Mouse (Mus musculus) CH12.LX (cell line): ENCODE results near the gene Plcg2. TPM values are rescaled to one million over a fixed set of nuclear protein-coding genes. Genes with fewer than 3 reads are reported as not detected.

ENCODE experiments used
- DNase-seq: peaks from one replicate; pipeline ENCODE4 v3.0.0-alpha.2; 2013; ENCODE audit errors: extremely low read depth
- H3K27ac ChIP-seq: 2 replicates; pipeline ENCODE4 v1.5.1; 2012; ENCODE audit warnings: low read depth, mild to moderate bottlenecking, control low read depth, moderate library complexity; ENCODE audit not compliant: insufficient read depth
- H3K27me3 ChIP-seq: replicated peaks from 2 replicates; pipeline ENCODE3; 2012; ENCODE audit warnings: inconsistent platforms
- H3K36me3 ChIP-seq, 2 experiments: replicated peaks in 1 of 2; 2 replicates each; pipeline versions ENCODE3 to v1.6.1; 2012; ENCODE audit warnings: inconsistent platforms in 1 of 2, low read length in 1 of 2, mild to moderate bottlenecking in 1 of 2, mixed read lengths in 1 of 2, moderate library complexity in 1 of 2; ENCODE audit not compliant: control insufficient read depth in 1 of 2, insufficient read depth in 1 of 2
- H3K4me1 ChIP-seq, 2 experiments: 2 replicates each; pipeline ENCODE4 v1.6.1; 2012; ENCODE audit warnings: inconsistent platforms in 1 of 2, moderate library complexity in 1 of 2; ENCODE audit not compliant: insufficient read depth in 2 of 2, control insufficient read depth in 1 of 2
- H3K4me2 ChIP-seq: 2 replicates; pipeline ENCODE4 v1.6.1; 2012; ENCODE audit warnings: low read depth, mild to moderate bottlenecking, control low read depth; ENCODE audit not compliant: poor library complexity, insufficient read depth, severe bottlenecking
- H3K4me3 ChIP-seq, 3 experiments: fragments of 150-350 bp in 1 of 3; sonication (generic) in 1 of 3; replicated peaks in 1 of 3; 2 replicates each; pipeline versions ENCODE3 to v1.5.1; 2011 to 2012; ENCODE audit warnings: low read depth in 2 of 3, low read length in 2 of 3, mild to moderate bottlenecking in 2 of 3, moderate library complexity in 2 of 3, control low read depth in 1 of 3, improper control_type of control experiment in 1 of 3, inconsistent platforms in 1 of 3, mixed read lengths in 1 of 3; ENCODE audit not compliant: poor library complexity in 1 of 3
- H3K79me2 ChIP-seq: replicated peaks from 2 replicates; pipeline ENCODE4 v1.6.1; 2012; ENCODE audit warnings: mild to moderate bottlenecking, moderate library complexity; ENCODE audit not compliant: control insufficient read depth, poor library complexity, insufficient read depth, severe bottlenecking; ENCODE audit errors: extremely low read depth
- H3K9ac ChIP-seq: 2 replicates; pipeline ENCODE4 v1.6.1; 2012; ENCODE audit warnings: low read depth, mild to moderate bottlenecking, control low read depth, moderate library complexity; ENCODE audit not compliant: insufficient read depth
- H3K9me3 ChIP-seq: replicated peaks from 2 replicates; pipeline ENCODE3; 2012; ENCODE audit warnings: low read length, inconsistent platforms, mixed read lengths
- BHLHE40 ChIP-seq: IDR thresholded peaks from 2 replicates; pipeline ENCODE4 v1.6.1; 2011; ENCODE audit warnings: mild to moderate bottlenecking, low read depth, low read length, improper control_type of control experiment
- CHD1 ChIP-seq: IDR thresholded peaks from 2 replicates; pipeline ENCODE4 v1.6.1; 2012; ENCODE audit warnings: low read depth, low read length, improper control_type of control experiment, inconsistent platforms
- CTCF ChIP-seq, 2 experiments: IDR thresholded peaks in 1 of 2; conservative IDR thresholded peaks in 1 of 2; 2 replicates each; pipeline ENCODE4 v1.5.1; 2011 to 2012; ENCODE audit warnings: low read depth in 2 of 2, low read length in 2 of 2, improper control_type of control experiment in 1 of 2, inconsistent platforms in 1 of 2, mild to moderate bottlenecking in 1 of 2, moderate library complexity in 1 of 2
- E2F4 ChIP-seq: IDR thresholded peaks from 2 replicates; pipeline ENCODE4 v1.6.1; 2011; ENCODE audit warnings: low read depth, low read length, improper control_type of control experiment; ENCODE audit not compliant: insufficient replicate concordance
- ELF1 ChIP-seq: IDR thresholded peaks from 2 replicates; pipeline ENCODE4 v1.6.1; 2014; ENCODE audit warnings: low read depth, mild to moderate bottlenecking, inconsistent platforms, low read length, improper control_type of control experiment
- EP300 ChIP-seq: IDR thresholded peaks from 2 replicates; pipeline ENCODE4 v1.6.1; 2011; ENCODE audit warnings: low read length, improper control_type of control experiment
- ETS1 ChIP-seq: conservative IDR thresholded peaks from 2 replicates; pipeline ENCODE4 v1.6.1; 2012; ENCODE audit warnings: low read depth, mild to moderate bottlenecking, inconsistent platforms, low read length, improper control_type of control experiment, moderate library complexity
- GABPA ChIP-seq: IDR thresholded peaks from 2 replicates; pipeline ENCODE4 v1.6.1; 2012; ENCODE audit warnings: low read depth, low read length, improper control_type of control experiment, inconsistent platforms; ENCODE audit not compliant: insufficient replicate concordance
- HCFC1 ChIP-seq: IDR thresholded peaks from 2 replicates; pipeline ENCODE4 v1.6.1; 2012; ENCODE audit warnings: low read depth, mild to moderate bottlenecking, inconsistent platforms, low read length, improper control_type of control experiment
- IRF4 ChIP-seq: IDR thresholded peaks from 2 replicates; pipeline ENCODE4 v1.6.1; 2014; ENCODE audit warnings: low read depth, mild to moderate bottlenecking, inconsistent platforms, low read length, improper control_type of control experiment
- JUN ChIP-seq: IDR thresholded peaks from 2 replicates; pipeline ENCODE4 v1.6.1; 2011; ENCODE audit warnings: low read depth, mild to moderate bottlenecking, low read length, improper control_type of control experiment, moderate library complexity; ENCODE audit not compliant: insufficient read depth
- JUND ChIP-seq: conservative IDR thresholded peaks from 2 replicates; pipeline ENCODE4 v1.6.1; 2011; ENCODE audit warnings: low read depth, low read length, improper control_type of control experiment
- KAT2A ChIP-seq: IDR thresholded peaks from 2 replicates; pipeline ENCODE4 v1.6.1; 2012; ENCODE audit warnings: low read length, improper control_type of control experiment, inconsistent platforms; ENCODE audit not compliant: insufficient replicate concordance
- MAX ChIP-seq: IDR thresholded peaks from 2 replicates; pipeline ENCODE4 v1.6.1; 2011; ENCODE audit warnings: low read length, improper control_type of control experiment
- MAZ ChIP-seq: IDR thresholded peaks from 2 replicates; pipeline ENCODE4 v1.6.1; 2012; ENCODE audit warnings: low read depth, mild to moderate bottlenecking, inconsistent platforms, low read length, improper control_type of control experiment, moderate library complexity
- MXI1 ChIP-seq: IDR thresholded peaks from 2 replicates; pipeline ENCODE4 v1.6.1; 2011; ENCODE audit warnings: mild to moderate bottlenecking, low read depth, low read length, improper control_type of control experiment
- MYC ChIP-seq: IDR thresholded peaks from 2 replicates; pipeline ENCODE4 v1.6.1; 2011; ENCODE audit warnings: low read depth, mild to moderate bottlenecking, improper control_type of control experiment, low read length
- NELFE ChIP-seq: IDR thresholded peaks from 2 replicates; pipeline ENCODE4 v1.6.1; 2011; ENCODE audit warnings: low read depth, low read length, improper control_type of control experiment
- NRF1 ChIP-seq: IDR thresholded peaks from 2 replicates; pipeline ENCODE4 v1.6.1; 2014; ENCODE audit warnings: low read depth, mild to moderate bottlenecking, inconsistent platforms, low read length, improper control_type of control experiment, moderate library complexity
- PAX5 ChIP-seq: IDR thresholded peaks from 2 replicates; pipeline ENCODE4 v1.6.1; 2012; ENCODE audit warnings: low read length, inconsistent platforms, mixed read lengths
- POLR2A ChIP-seq: IDR thresholded peaks from 2 replicates; pipeline ENCODE4 v1.6.1; 2011; ENCODE audit warnings: low read depth, mild to moderate bottlenecking, improper control_type of control experiment, low read length
- POLR2AphosphoS2 ChIP-seq: IDR thresholded peaks from 2 replicates; pipeline ENCODE4 v1.6.1; 2011; ENCODE audit warnings: low read depth, low read length, improper control_type of control experiment
- RAD21 ChIP-seq: IDR thresholded peaks from 2 replicates; pipeline ENCODE4 v1.6.1; 2011; ENCODE audit warnings: low read depth, mild to moderate bottlenecking, low read length, improper control_type of control experiment, moderate library complexity
- RCOR1 ChIP-seq: conservative IDR thresholded peaks from 2 replicates; pipeline ENCODE4 v1.6.1; 2012; ENCODE audit warnings: low read depth, mild to moderate bottlenecking, inconsistent platforms, low read length, improper control_type of control experiment
- SIN3A ChIP-seq: IDR thresholded peaks from 2 replicates; pipeline ENCODE4 v1.6.1; 2012; ENCODE audit warnings: low read length, improper control_type of control experiment, inconsistent platforms
- SMC3 ChIP-seq: IDR thresholded peaks from 2 replicates; pipeline ENCODE4 v1.6.1; 2011; ENCODE audit warnings: low read depth, low read length, improper control_type of control experiment
- TCF12 ChIP-seq: IDR thresholded peaks from 2 replicates; pipeline ENCODE4 v1.6.1; 2014; ENCODE audit warnings: low read depth, mild to moderate bottlenecking, inconsistent platforms, low read length, improper control_type of control experiment
- UBTF ChIP-seq: IDR thresholded peaks from 2 replicates; pipeline ENCODE4 v1.6.1; 2012; ENCODE audit warnings: low read depth, mild to moderate bottlenecking, inconsistent platforms, low read length, improper control_type of control experiment, moderate library complexity
- USF1 ChIP-seq: IDR thresholded peaks from 2 replicates; pipeline ENCODE4 v1.6.1; 2014; ENCODE audit warnings: low read depth, mild to moderate bottlenecking, inconsistent platforms, low read length, improper control_type of control experiment
- USF2 ChIP-seq: conservative IDR thresholded peaks from 2 replicates; pipeline ENCODE4 v1.6.1; 2011; ENCODE audit warnings: low read depth, low read length, improper control_type of control experiment
- ZC3H11A ChIP-seq: IDR thresholded peaks from 2 replicates; pipeline ENCODE4 v1.6.1; 2012; ENCODE audit warnings: low read depth, mild to moderate bottlenecking, inconsistent platforms, low read length, improper control_type of control experiment
- ZKSCAN1 ChIP-seq: IDR thresholded peaks from 2 replicates; pipeline ENCODE4 v1.6.1; 2012; ENCODE audit warnings: low read depth, inconsistent platforms, low read length, improper control_type of control experiment, borderline replicate concordance
- ZMIZ1 ChIP-seq: IDR thresholded peaks from 2 replicates; pipeline ENCODE4 v1.6.1; 2012; ENCODE audit warnings: low read depth, mild to moderate bottlenecking, inconsistent platforms, low read length, improper control_type of control experiment
- ZNF384 ChIP-seq: IDR thresholded peaks from 2 replicates; pipeline ENCODE4 v1.6.1; 2012; ENCODE audit warnings: low read depth, low read length, improper control_type of control experiment, inconsistent platforms
- dilution Hi-C: fragments of 300-500 bp; cut with MboI; formaldehyde crosslinking; loops from 2 replicates; pipeline ENCODE4 v1.14.3; 2020; ENCODE audit warnings: low sequenced_read_pairs; ENCODE audit not compliant: extremely low pct_unique_long_range_greater_than_20kb, extremely low pct_ligation_motif_present
- in situ Hi-C: fragments of 300-500 bp; cut with MboI; formaldehyde crosslinking; loops from 3 replicates; pipeline ENCODE4 v1.14.3; 2019; ENCODE audit warnings: low sequenced_read_pairs, low pct_ligation_motif_present, low pct_unique_long_range_greater_than_20kb, mixed read lengths
- polyA plus RNA-seq: library from polyadenylated mRNA; unstranded; fragments of >175 nt; gene quantifications from 2 replicates; pipeline ENCODE4 v1.2.1, GENCODE M21; 2012; ENCODE audit warnings: low read depth; ENCODE audit not compliant: insufficient read length
- total RNA-seq, 2 experiments: library from RNA; depleted of rRNA; stranded (reverse); fragments of 300-350 nt in 1 of 2; fragments of >200 nt in 1 of 2; gene quantifications; 2 replicates each; pipeline ENCODE4 v1.2.3; 2012 to 2014

Gene Plcg2
- total and polyA plus RNA-seq, 3 experiments, result 129 to 196 (median 194) TPM

DNA sequence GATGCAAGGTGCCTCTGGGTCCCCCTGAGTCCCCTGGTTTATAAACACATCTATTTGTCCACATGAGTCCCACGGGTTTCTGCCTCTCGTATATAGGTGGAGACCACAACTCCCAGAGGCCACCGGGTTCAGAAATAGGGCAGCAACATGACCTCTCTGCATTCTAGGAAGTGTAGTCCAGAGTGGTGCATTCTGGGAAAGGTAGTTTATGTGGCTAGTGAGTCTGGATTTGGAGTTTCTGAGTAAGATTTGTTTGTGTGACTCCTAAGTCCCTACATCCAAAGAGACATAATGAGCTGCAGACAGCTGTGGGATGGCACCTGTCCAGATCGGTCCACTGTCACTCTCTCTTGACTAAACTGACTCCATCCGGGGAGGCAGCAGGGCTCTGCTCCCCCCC lies 17.6 kb upstream of the Plcg2 start:
- DNase-seq, result peak; percentile 89
- Histone ChIP-seq H3K9me3 (no peaks in the 10 kb centered on the region), H3K79me2 (no peaks in the 10 kb centered on the region), H3K4me3 (no peak overlapping the region), H3K36me3 (no peaks in the 10 kb centered on the region), H3K27me3 (no peaks in the 10 kb centered on the region), H3K4me1 (peaks cover 25 to 68% of the 10 kb centered on the region in 2 experiments), H3K27ac (peak overlapping the region; percentile 56), H3K9ac (peak overlapping the region; percentile 66; the same call in 1 of the 2 replicates), H3K4me2 (peak overlapping the region; percentile 72)
- in situ Hi-C loops (no loop called here), dilution Hi-C loops (no loop called here)
- TF ChIP-seq MYC (0 out of 2 replicates have a peak, but pooled peaks have one; percentile 4), ELF1 (peak; percentile 91), HCFC1 (peak; percentile 99), JUND (no peak), KAT2A (peak; percentile 96), SMC3 (no peak), GABPA (peak; percentile 70; the same call in 1 of the 2 replicates)

DNA sequence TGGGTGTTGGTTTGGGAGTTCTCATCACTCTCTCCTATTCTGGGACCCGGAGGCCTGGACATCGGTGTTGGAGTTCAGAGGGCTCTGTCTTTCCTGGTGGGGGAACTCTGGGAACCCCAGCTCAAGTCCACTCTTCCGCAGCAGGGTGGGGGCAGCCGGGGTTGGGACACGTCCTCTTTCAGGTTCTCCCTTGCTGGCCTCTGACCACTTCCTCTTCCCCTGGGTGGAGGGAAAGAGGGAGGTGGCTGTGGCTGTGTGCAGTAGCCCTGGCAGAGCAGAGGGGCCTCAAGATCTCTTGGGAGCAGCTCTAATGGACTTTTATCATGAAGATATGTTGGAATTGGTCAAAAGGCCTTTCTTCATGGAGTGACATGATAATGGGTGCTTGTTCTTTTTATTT lies 16.3 kb upstream of the Plcg2 start:
- peak overlapping the region; percentile 88 for H3K27ac ChIP-seq
- no peak for DNase-seq
- in situ Hi-C loops, result no loop called here
- peak overlapping the region in 2 of 3 experiments; percentile 27 to 37 for H3K4me3 ChIP-seq
- H3K79me2 ChIP-seq, result no peaks in the 10 kb centered on the region
- no peaks in the 10 kb centered on the region for H3K9me3 ChIP-seq
- H3K36me3 ChIP-seq, result no peaks in the 10 kb centered on the region
- peaks cover 21 to 60% of the 10 kb centered on the region in 2 experiments for H3K4me1 ChIP-seq
- peak overlapping the region; percentile 72 for H3K4me2 ChIP-seq
- H3K27me3 ChIP-seq, result no peaks in the 10 kb centered on the region
- peak overlapping the region; percentile 66 for H3K9ac ChIP-seq
- dilution Hi-C loops, result no loop called here
- no peak for TF ChIP-seq USF2
- TF ChIP-seq SIN3A, result no peak
- TF ChIP-seq ELF1, result peak; percentile 67
- peak; percentile 66 for TF ChIP-seq POLR2A
- peak; percentile 99 for TF ChIP-seq MAZ
- TF ChIP-seq NRF1, result no peak
- TF ChIP-seq BHLHE40, result peak; percentile 67
- TF ChIP-seq ZMIZ1, result peak; percentile 37; the same call in 1 of the 2 replicates
- no peak for TF ChIP-seq ZKSCAN1
- TF ChIP-seq MXI1, result no peak
- no peak for TF ChIP-seq JUN
- TF ChIP-seq GABPA, result no peak
- peak; percentile 58 for TF ChIP-seq ETS1
- no peak for TF ChIP-seq E2F4
- no peak for TF ChIP-seq CTCF (conservative IDR thresholded peaks at IDR 0.05 in 1 of 2, IDR thresholded peaks at IDR 0.05 in 1 of 2; ENCODE audit: low read depth in 2 of 2, low read length in 2 of 2)
- TF ChIP-seq ZNF384, result no peak
- TF ChIP-seq PAX5, result no peak
- TF ChIP-seq TCF12, result peak; percentile 76
- no peak for TF ChIP-seq JUND
- TF ChIP-seq SMC3, result peak; percentile 14
- TF ChIP-seq CHD1, result peak; percentile 72; the same call in 1 of the 2 replicates
- no peak for TF ChIP-seq ZC3H11A
- peak; percentile 80 for TF ChIP-seq EP300
- no peak for TF ChIP-seq USF1
- TF ChIP-seq RCOR1, result no peak
- no peak for TF ChIP-seq MAX
- TF ChIP-seq RAD21, result no peak; the same call in 1 of the 2 replicates
- no peak for TF ChIP-seq POLR2AphosphoS2
- peak; percentile 87 for TF ChIP-seq IRF4
- no peak for TF ChIP-seq UBTF
- TF ChIP-seq NELFE, result peak; percentile 46
